Mouse (Mus musculus) hindbrain, embryonic 11.5 days (tissue): Measurements from ENCODE around the gene Sel1l. TPM values are rescaled to one million over a fixed set of nuclear protein-coding genes. Genes with fewer than 3 reads are reported as not detected.
A peak's percentile ranks its signal among the peaks of the same experiment; 100 is the strongest.

ENCODE experiments used
- ATAC-seq: fragments of 200-750 bp; cut with Nextera tagmentation; 2 replicates; pipeline ENCODE4 v1.8.0; 2017; ENCODE audit warnings: mild to moderate bottlenecking, moderate TSS enrichment, moderate library complexity; ENCODE audit not compliant: low FRiP score
- DNase-seq: peaks from one replicate; pipeline ENCODE4 v3.0.0-alpha.2; 2015; ENCODE audit warnings: low spot score
- H3K27ac ChIP-seq: fragments of 300-500 bp; sonication (generic); 2 replicates; pipeline ENCODE4 v1.5.1; 2014; ENCODE audit warnings: mild to moderate bottlenecking, low read depth, low read length
- H3K27me3 ChIP-seq: fragments of 300-500 bp; sonication (generic); 2 replicates; pipeline ENCODE4 v1.6.1; 2014; ENCODE audit warnings: mild to moderate bottlenecking, low read length, moderate library complexity, mixed read lengths; ENCODE audit not compliant: control insufficient read depth, insufficient read depth
- H3K36me3 ChIP-seq: fragments of 300-500 bp; sonication (generic); 2 replicates; pipeline ENCODE4 v1.6.1; 2014; ENCODE audit warnings: mild to moderate bottlenecking, low read length, moderate library complexity, mixed read lengths; ENCODE audit not compliant: control insufficient read depth, insufficient read depth
- H3K4me1 ChIP-seq: fragments of 300-500 bp; sonication (generic); replicated peaks from 2 replicates; pipeline ENCODE4 v1.6.1; 2014; ENCODE audit warnings: low read length, mixed read lengths; ENCODE audit not compliant: control insufficient read depth, insufficient read depth
- H3K4me2 ChIP-seq: fragments of 300-500 bp; sonication (generic); replicated peaks from 2 replicates; pipeline ENCODE4 v1.6.1; 2014; ENCODE audit warnings: mild to moderate bottlenecking, low read depth, low read length
- H3K4me3 ChIP-seq: fragments of 300-500 bp; sonication (generic); 2 replicates; pipeline ENCODE4 v1.5.1; 2014; ENCODE audit warnings: low read depth, low read length
- H3K9ac ChIP-seq: fragments of 300-500 bp; sonication (generic); 2 replicates; pipeline ENCODE4 v1.6.1; 2014; ENCODE audit warnings: low read depth, low read length
- H3K9me3 ChIP-seq: fragments of 300-500 bp; sonication (generic); 2 replicates; pipeline ENCODE4 v1.6.1; 2016; ENCODE audit warnings: low read length; ENCODE audit not compliant: control insufficient read depth
- WGBS: fragments of 180-500 bp; shearing (Covaris S2); extraction: QIAGEN DNeasy Blood & Tissue Kit; methylation state at CpG from one replicate; pipeline ENCODE4 v1.1.7; 2014; 5-methylcytosine and 5-hydroxymethylcytosine counted together
- polyA plus RNA-seq: library from polyadenylated mRNA; unstranded; fragments of >200 nt; fragmentation: Nextera tagmentation; extraction: Ambion mirVana; gene quantifications from 2 replicates; pipeline ENCODE4 v1.2.1, GENCODE M21; 2014

The Sel1l gene
- polyA plus RNA-seq, 1 experiment from 2014 or later: 82.7 TPM

DNA sequence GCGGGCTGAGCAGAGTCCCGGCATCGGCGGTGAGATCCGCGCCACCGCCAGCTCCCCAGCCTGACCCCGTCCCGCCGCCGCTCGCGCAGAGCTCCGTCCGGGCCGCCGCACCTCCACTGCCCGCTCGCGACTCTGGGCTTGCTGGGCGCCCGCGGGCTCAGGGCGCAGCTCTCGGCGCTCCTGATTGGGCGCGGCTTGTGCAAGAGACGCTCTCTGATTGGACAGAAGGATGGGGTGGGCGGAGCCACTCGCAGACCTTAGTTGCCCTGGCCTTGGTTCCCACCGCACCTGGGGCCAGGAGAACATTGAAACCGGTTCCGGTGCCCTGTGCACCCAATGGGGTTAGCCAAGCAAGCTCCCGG lies 70.0 kb downstream of the Sel1l start:
- Histone ChIP-seq H3K4me2 (peak overlapping the region; percentile 93), H3K9ac (peak overlapping the region; percentile 48), H3K4me3 (peak overlapping the region; percentile 77), H3K9me3 (no peaks in the 10 kb centered on the region), H3K27me3 (no peaks in the 10 kb centered on the region), H3K4me1 (no peaks in the 10 kb centered on the region), H3K27ac (no peak overlapping the region), H3K36me3 (no peaks in the 10 kb centered on the region)
- ATAC-seq: peak; percentile 98
- WGBS: under 1% methylated on average over 34 of the region's 35 CpGs
- DNase-seq: peak; percentile 89

DNA sequence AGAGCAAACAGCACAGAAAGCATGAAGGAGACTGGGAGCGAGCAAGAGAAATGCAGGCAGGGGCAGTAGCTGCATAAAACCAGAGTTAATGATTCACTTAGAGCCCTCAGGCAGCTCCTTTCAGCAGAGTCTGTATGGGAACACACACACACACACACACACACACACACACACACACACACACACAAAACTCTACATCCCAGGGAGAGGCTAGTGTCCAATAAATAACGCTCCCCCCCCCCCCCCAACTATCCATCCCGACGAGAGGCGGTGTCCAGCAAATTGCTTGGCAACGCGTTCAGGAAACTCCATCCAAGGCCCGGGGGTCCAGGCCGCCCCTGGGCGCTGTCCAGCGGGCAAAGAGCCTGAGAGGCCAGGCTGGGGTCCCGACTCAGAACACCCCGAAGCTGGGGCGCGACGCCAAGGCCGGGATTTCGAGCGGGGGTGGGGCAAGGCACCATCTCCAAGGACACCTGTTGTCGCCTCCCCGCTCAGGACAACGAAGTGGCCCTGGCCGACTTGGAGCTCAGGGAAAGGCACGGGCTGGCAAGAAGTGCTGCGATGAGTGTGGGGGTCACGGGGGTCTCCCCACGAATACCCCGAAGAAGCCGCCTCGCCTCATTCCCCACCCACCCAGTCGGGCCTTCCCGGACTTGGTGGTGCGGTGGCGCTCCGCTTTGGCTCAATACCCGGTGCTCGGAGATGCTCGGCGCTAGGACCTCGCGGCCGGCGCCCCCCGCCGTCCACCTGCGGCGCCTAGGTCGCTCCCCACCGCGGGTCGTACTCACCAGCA lies 70.5 kb downstream of the Sel1l start:
- Histone ChIP-seq H3K27ac (no peak overlapping the region; the same call in 1 of the 2 replicates), H3K4me2 (peak overlapping the region; percentile 93), H3K4me1 (no peaks in the 10 kb centered on the region), H3K27me3 (no peaks in the 10 kb centered on the region), H3K9ac (peak overlapping the region; percentile 48), H3K9me3 (no peaks in the 10 kb centered on the region), H3K4me3 (peak overlapping the region; percentile 77), H3K36me3 (no peaks in the 10 kb centered on the region)
- WGBS: 1% methylated on average over 49 of the region's 51 CpGs
- DNase-seq: no peak
- ATAC-seq: peak; percentile 91

DNA sequence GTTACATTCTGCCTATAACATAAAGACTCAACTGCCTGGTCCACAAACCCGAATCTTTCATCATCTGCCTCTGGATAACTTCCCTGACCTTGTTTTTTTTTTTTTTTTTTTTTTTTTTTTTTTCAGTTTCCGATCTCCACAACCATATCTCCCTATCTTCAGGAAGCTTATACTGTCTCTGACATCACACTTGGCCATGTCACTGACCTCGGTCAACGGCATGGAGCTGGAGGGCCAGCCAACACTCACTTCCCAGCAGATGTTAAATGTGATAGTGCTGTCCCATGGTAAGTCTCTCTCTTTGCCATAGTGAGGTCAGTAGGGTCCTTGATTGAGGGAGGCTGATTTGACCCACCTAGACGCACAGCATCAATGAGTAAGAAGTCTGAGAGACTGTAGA lies 72.6 kb downstream of the Sel1l start:
- no peak overlapping the region for H3K4me2 ChIP-seq
- no peak for ATAC-seq

DNA sequence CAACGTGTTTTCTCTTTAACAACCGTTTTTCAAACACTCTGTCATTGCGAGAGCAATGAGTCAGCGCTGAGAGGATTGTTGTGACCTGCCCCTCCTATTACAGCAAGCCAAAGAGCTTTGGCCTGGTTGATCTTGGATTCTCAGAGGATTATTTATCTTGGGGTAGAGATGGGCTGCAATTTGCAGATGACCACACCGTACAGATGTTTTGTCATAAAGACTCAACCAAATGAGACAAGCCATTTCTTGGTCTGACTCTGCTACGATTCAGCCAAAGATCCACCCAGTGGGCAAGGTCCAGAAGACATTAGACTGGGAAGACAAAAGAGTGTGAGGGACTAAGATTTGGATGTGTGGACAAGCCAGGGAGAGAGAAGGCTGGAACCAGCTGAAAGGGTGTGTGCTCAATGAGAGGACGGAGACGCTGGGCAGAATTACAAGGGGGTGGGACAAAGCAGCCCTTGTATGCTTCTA lies 74.1 kb downstream of the Sel1l start:
- no peaks in the 10 kb centered on the region for H3K4me1 ChIP-seq
- ATAC-seq (no peak), DNase-seq (no peak)
- no peak overlapping the region for H3K27ac ChIP-seq
- H3K9me3 ChIP-seq: no peaks in the 10 kb centered on the region
- WGBS: 81% methylated on average over 8 of the region's 8 CpGs
- H3K4me2 ChIP-seq: no peak overlapping the region
- no peaks in the 10 kb centered on the region for H3K27me3 ChIP-seq
- H3K36me3 ChIP-seq: no peaks in the 10 kb centered on the region
- no peak overlapping the region for H3K4me3 ChIP-seq
- no peak overlapping the region for H3K9ac ChIP-seq

More for the DNA sequence above, 72.6 kb downstream of the Sel1l start:
- DNase-seq: no peak
- Histone ChIP-seq H3K9me3 (no peaks in the 10 kb centered on the region), H3K4me1 (no peaks in the 10 kb centered on the region), H3K4me3 (no peak overlapping the region), H3K36me3 (no peaks in the 10 kb centered on the region), H3K9ac (no peak overlapping the region), H3K27ac (no peak overlapping the region), H3K27me3 (no peaks in the 10 kb centered on the region)
- 84% methylated on average over 5 of the region's 5 CpGs for WGBS

DNA sequence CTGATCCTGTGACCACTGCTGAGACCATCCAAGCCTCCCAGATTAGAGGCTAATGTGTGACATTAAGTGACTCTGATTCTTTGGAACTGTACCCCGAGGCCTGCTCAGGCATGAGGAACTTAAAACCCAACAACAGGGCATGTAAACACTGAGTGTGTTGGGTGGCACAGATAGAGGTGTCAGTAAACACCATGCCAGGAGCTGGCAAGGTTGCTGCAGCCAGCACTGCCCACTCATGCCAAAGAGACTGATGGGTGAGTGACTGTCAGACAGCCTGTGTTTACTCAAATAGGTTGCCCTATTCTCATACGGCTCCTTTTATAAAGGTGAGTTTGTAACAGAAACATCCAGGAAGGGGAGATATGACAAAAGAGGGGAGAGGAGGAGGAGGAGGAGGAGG lies 80.1 kb downstream of the Sel1l start:
- H3K27me3 ChIP-seq: no peaks in the 10 kb centered on the region
- no peak overlapping the region for H3K4me2 ChIP-seq
- no peak for ATAC-seq
- H3K36me3 ChIP-seq: no peaks in the 10 kb centered on the region
- peaks cover 8% of the 10 kb centered on the region; the same call in 1 of the 2 replicates for H3K4me1 ChIP-seq
- H3K4me3 ChIP-seq: no peak overlapping the region
- no peak overlapping the region for H3K9ac ChIP-seq
- 92% methylated on average over 1 of the region's 2 CpGs for WGBS
- no peak for DNase-seq
- no peak overlapping the region for H3K27ac ChIP-seq
- no peaks in the 10 kb centered on the region for H3K9me3 ChIP-seq

DNA sequence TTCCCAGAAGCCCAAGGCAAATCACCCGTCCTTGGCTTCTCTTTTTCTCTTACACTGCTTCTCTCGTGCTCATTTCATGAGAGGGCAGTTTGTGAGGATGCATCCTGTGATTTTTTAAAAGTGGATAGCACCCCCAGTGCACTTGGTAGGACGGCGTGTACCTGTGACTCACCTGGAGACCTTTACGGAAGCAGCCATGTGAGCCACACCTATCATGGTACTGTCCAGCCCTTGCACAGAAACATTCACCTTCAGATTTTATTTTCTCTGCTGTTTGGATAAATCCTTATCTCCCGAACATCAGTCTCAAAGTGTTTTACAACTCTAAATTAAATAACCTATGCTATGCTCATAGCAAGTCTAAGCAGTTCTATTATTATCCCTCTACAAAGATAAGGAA lies 80.8 kb downstream of the Sel1l start:
- no peak overlapping the region for H3K9ac ChIP-seq
- DNase-seq: no peak
- no peaks in the 10 kb centered on the region for H3K27me3 ChIP-seq
- no peaks in the 10 kb centered on the region for H3K9me3 ChIP-seq
- WGBS: 91% methylated on average over 6 of the region's 6 CpGs
- no peak overlapping the region for H3K4me3 ChIP-seq
- ATAC-seq: no peak
- no peaks in the 10 kb centered on the region for H3K36me3 ChIP-seq
- no peak overlapping the region for H3K27ac ChIP-seq
- H3K4me1 ChIP-seq: peaks cover 8% of the 10 kb centered on the region; the same call in 1 of the 2 replicates
- no peak overlapping the region for H3K4me2 ChIP-seq

DNA sequence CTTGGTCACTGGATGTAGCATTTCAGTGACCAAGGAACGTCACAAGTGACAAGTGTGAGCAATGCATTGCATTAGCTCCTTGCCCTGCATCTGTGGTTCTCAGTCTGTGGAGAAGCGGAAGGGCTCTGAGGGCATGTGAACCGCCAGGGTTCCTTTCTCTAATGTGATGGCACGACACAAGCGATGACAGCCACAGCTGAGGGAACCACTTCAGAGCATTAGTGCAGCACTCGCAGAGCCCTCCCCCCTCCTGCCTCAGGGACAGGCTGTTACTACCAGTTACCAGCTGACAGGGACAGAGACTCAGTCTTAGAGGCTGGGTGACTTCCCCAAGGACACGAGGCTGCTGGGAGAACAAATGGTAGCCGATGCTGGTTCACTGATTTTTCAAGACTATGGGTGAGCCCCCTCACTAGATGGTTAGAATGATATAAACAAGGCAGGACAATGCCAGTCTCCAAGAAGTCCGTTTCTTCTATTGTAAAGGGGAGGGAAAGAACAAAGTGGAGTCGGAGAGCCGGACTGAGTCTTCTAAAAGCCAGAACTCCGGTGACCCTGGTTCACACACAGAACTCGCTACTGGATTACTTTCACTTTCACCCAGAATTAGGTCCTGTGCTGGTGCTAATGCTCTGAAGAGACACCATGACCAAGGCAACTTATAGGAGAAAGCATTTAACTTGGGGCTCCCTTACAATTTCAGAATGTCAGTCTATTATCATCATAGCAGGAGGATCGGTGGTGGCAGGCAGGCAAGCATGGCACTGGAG lies 82.4 kb downstream of the Sel1l start:
- no peaks in the 10 kb centered on the region for H3K27me3 ChIP-seq
- no peaks in the 10 kb centered on the region for H3K36me3 ChIP-seq
- peak overlapping the region; percentile 12; the same call in 1 of the 2 replicates for H3K4me3 ChIP-seq
- H3K9me3 ChIP-seq: no peaks in the 10 kb centered on the region
- H3K27ac ChIP-seq: no peak overlapping the region
- H3K4me1 ChIP-seq: peaks cover 8% of the 10 kb centered on the region; the same call in 1 of the 2 replicates
- ATAC-seq (peak; percentile 88), DNase-seq (peak; percentile 71)
- peak overlapping the region; percentile 23 for H3K4me2 ChIP-seq
- no peak overlapping the region for H3K9ac ChIP-seq
- WGBS: 24% methylated on average over 14 of the region's 14 CpGs

DNA sequence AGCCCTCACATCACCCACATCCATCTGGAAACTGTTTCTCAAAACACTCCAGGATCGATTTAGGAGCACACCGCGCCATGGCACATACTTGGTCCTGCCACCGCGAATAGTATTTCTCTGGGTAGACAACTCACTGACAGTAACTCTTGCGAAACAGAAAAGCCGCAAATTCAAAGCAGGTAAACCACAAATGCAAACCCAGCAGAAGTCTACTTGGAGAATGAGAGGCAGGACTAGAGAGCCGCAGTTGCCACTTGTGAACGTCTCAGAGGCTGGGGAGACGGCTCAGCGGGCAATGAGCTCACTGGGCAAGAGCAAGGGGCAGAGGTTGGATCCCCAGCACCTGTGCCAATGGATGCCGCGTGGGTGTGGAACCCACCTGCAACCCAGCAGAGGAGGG lies 83.5 kb downstream of the Sel1l start:
- Histone ChIP-seq H3K9me3 (no peaks in the 10 kb centered on the region), H3K27me3 (no peaks in the 10 kb centered on the region), H3K4me3 (no peak overlapping the region), H3K27ac (no peak overlapping the region), H3K9ac (no peak overlapping the region), H3K4me2 (no peak overlapping the region), H3K4me1 (peaks cover 8% of the 10 kb centered on the region; the same call in 1 of the 2 replicates), H3K36me3 (no peaks in the 10 kb centered on the region)
- WGBS: 50% methylated on average over 13 of the region's 13 CpGs
- DNase-seq (no peak), ATAC-seq (peak; percentile 14; the same call in 1 of the 2 replicates)
